Mouse (Mus musculus) forebrain, embryonic 11.5 days (tissue): Measurements from ENCODE around the gene Ush1c. TPM values are rescaled to one million over a fixed set of nuclear protein-coding genes. Genes with fewer than 3 reads are reported as not detected.
A peak's percentile ranks its signal among the peaks of the same experiment; 100 is the strongest.

ENCODE experiments used
- ATAC-seq: fragments of 200-750 bp; cut with Nextera tagmentation; replicated peaks from 2 replicates; pipeline ENCODE4 v1.8.0; 2017; ENCODE audit warnings: moderate TSS enrichment; ENCODE audit not compliant: low FRiP score
- DNase-seq: peaks from one replicate; pipeline ENCODE4 v3.0.0-alpha.2; 2017; ENCODE audit warnings: low spot score
- H3K27ac ChIP-seq: fragments of 300-500 bp; sonication (generic); 2 replicates; pipeline ENCODE4 v1.5.1; 2014; ENCODE audit warnings: low read depth, low read length
- H3K27me3 ChIP-seq: fragments of 300-500 bp; sonication (generic); 2 replicates; pipeline ENCODE4 v1.6.1; 2014; ENCODE audit warnings: mild to moderate bottlenecking, low read length, mixed read lengths; ENCODE audit not compliant: control insufficient read depth, insufficient read depth
- H3K36me3 ChIP-seq: fragments of 300-500 bp; sonication (generic); 2 replicates; pipeline ENCODE4 v1.6.1; 2014; ENCODE audit warnings: mild to moderate bottlenecking, low read length, moderate library complexity, mixed read lengths; ENCODE audit not compliant: control insufficient read depth, insufficient read depth
- H3K4me1 ChIP-seq: fragments of 300-500 bp; sonication (generic); replicated peaks from 2 replicates; pipeline ENCODE4 v1.6.1; 2014; ENCODE audit warnings: low read length, mixed read lengths; ENCODE audit not compliant: control insufficient read depth, insufficient read depth
- H3K4me2 ChIP-seq: fragments of 300-500 bp; sonication (generic); 2 replicates; pipeline ENCODE4 v1.6.1; 2014; ENCODE audit warnings: low read depth, mild to moderate bottlenecking, low read length, moderate library complexity, mixed read lengths; ENCODE audit not compliant: severe bottlenecking
- H3K4me3 ChIP-seq: fragments of 300-500 bp; sonication (generic); 2 replicates; pipeline ENCODE4 v1.5.1; 2014; ENCODE audit warnings: low read depth, low read length
- H3K9ac ChIP-seq: fragments of 300-500 bp; sonication (generic); 2 replicates; pipeline ENCODE4 v1.6.1; 2014; ENCODE audit warnings: low read length
- H3K9me3 ChIP-seq: fragments of 300-500 bp; sonication (generic); 2 replicates; pipeline ENCODE4 v1.6.1; 2016; ENCODE audit warnings: low read length, mixed read lengths; ENCODE audit not compliant: control insufficient read depth
- WGBS: fragments of 180-500 bp; shearing (Covaris S2); extraction: QIAGEN DNeasy Blood & Tissue Kit; methylation state at CpG from one replicate; pipeline ENCODE4 v1.1.7; 2014; 5-methylcytosine and 5-hydroxymethylcytosine counted together
- polyA plus RNA-seq: library from polyadenylated mRNA; unstranded; fragments of >200 nt; fragmentation: Nextera tagmentation; extraction: Ambion mirVana; gene quantifications from 2 replicates; pipeline ENCODE4 v1.2.1, GENCODE M21; 2014

Gene Ush1c
- polyA plus RNA-seq, 1 experiment from 2014 or later, result 4.7 TPM

- no peak for DNase-seq
- Histone ChIP-seq H3K9me3 (no peaks in the 10 kb centered on the region), H3K36me3 (no peaks in the 10 kb centered on the region), H3K4me3 (no peak overlapping the region), H3K4me1 (no peaks in the 10 kb centered on the region), H3K27ac (no peak overlapping the region), H3K27me3 (no peaks in the 10 kb centered on the region), H3K4me2 (no peak overlapping the region), H3K9ac (no peak overlapping the region)
- 81% methylated on average over 4 of the region's 4 CpGs for WGBS
- no peak for ATAC-seq
These were observed 13.5 kb upstream of the Ush1c start for GRCm38 (mm10) chr7:46251841-46252240.

- Histone ChIP-seq H3K4me1 (no peaks in the 10 kb centered on the region), H3K9me3 (no peaks in the 10 kb centered on the region), H3K9ac (no peak overlapping the region), H3K27me3 (no peaks in the 10 kb centered on the region), H3K36me3 (no peaks in the 10 kb centered on the region), H3K4me2 (no peak overlapping the region), H3K4me3 (no peak overlapping the region), H3K27ac (no peak overlapping the region)
- 84% methylated on average over 3 of the region's 3 CpGs for WGBS
- ATAC-seq (no peak), DNase-seq (no peak)
These were observed 9.3 kb upstream of the Ush1c start for GRCm38 (mm10) chr7:46247606-46248005.

- Histone ChIP-seq H3K27me3 (no peaks in the 10 kb centered on the region), H3K36me3 (no peaks in the 10 kb centered on the region), H3K4me3 (no peak overlapping the region), H3K4me2 (no peak overlapping the region), H3K9me3 (no peaks in the 10 kb centered on the region), H3K4me1 (no peaks in the 10 kb centered on the region), H3K9ac (no peak overlapping the region), H3K27ac (no peak overlapping the region)
- ATAC-seq (no peak), DNase-seq (no peak)
These were observed 8.6 kb upstream of the Ush1c start for GRCm38 (mm10) chr7:46246876-46247275.

- Histone ChIP-seq H3K9ac (no peak within 1 kb of the TSS), H3K4me3 (no peak within 1 kb of the TSS), H3K27me3 (no peaks in the 10 kb centered on the region), H3K9me3 (no peaks in the 10 kb centered on the region), H3K27ac (no peak within 1 kb of the TSS), H3K4me2 (no peak within 1 kb of the TSS), H3K36me3 (no peaks in the 10 kb centered on the region), H3K4me1 (no peaks in the 10 kb centered on the region)
- DNase-seq (no peak), ATAC-seq (no peak)
- 28% methylated on average over 2 of the region's 2 CpGs for WGBS
These were observed 2.4 kb upstream of the Ush1c start, which contains the start of gene Otog for GRCm38 (mm10) chr7:46240696-46241095. TSS of gene Otog (plus strand) at chr7:46240987.

GRCm38 (mm10) chr7:46240091-46240490 lies 1.8 kb upstream of the Ush1c start:
- H3K4me1 ChIP-seq, result no peaks in the 10 kb centered on the region
- no peaks in the 10 kb centered on the region for H3K27me3 ChIP-seq
- DNase-seq (no peak), ATAC-seq (no peak)
- H3K27ac ChIP-seq, result no peak overlapping the region
- H3K36me3 ChIP-seq, result no peaks in the 10 kb centered on the region
- 83% methylated on average over 4 of the region's 4 CpGs for WGBS
- no peak overlapping the region for H3K9ac ChIP-seq
- H3K4me2 ChIP-seq, result no peak overlapping the region
- no peaks in the 10 kb centered on the region for H3K9me3 ChIP-seq
- no peak overlapping the region for H3K4me3 ChIP-seq

- Histone ChIP-seq H3K27me3 (no peaks in the 10 kb centered on the region), H3K4me1 (no peaks in the 10 kb centered on the region), H3K4me3 (no peak overlapping the region), H3K9ac (no peak overlapping the region), H3K36me3 (no peaks in the 10 kb centered on the region), H3K4me2 (no peak overlapping the region), H3K9me3 (no peaks in the 10 kb centered on the region), H3K27ac (no peak overlapping the region)
- DNase-seq (no peak), ATAC-seq (no peak)
- WGBS, result 74% methylated on average over 7 of the region's 7 CpGs
These were observed 1.1 kb downstream of the Ush1c start for GRCm38 (mm10) chr7:46237192-46237591.

- H3K9ac ChIP-seq, result peak overlapping the region; percentile 7; the same call in 1 of the 2 replicates
- no peaks in the 10 kb centered on the region for H3K9me3 ChIP-seq
- H3K4me2 ChIP-seq, result no peak overlapping the region
- no peaks in the 10 kb centered on the region for H3K27me3 ChIP-seq
- DNase-seq (no peak), ATAC-seq (no peak)
- no peak overlapping the region for H3K27ac ChIP-seq
- no peak overlapping the region for H3K4me3 ChIP-seq
- H3K4me1 ChIP-seq, result no peaks in the 10 kb centered on the region
- 74% methylated on average over 15 of the region's 15 CpGs for WGBS
- no peaks in the 10 kb centered on the region for H3K36me3 ChIP-seq
These were observed 1.9 kb downstream of the Ush1c start for GRCm38 (mm10) chr7:46236363-46236762.

GRCm38 (mm10) chr7:46235948-46236347 lies 2.4 kb downstream of the Ush1c start:
- H3K4me3 ChIP-seq, result no peak overlapping the region
- ATAC-seq (no peak), DNase-seq (no peak)
- no peak overlapping the region for H3K4me2 ChIP-seq
- H3K36me3 ChIP-seq, result no peaks in the 10 kb centered on the region
- H3K9ac ChIP-seq, result no peak overlapping the region; the same call in 1 of the 2 replicates
- no peaks in the 10 kb centered on the region for H3K9me3 ChIP-seq
- WGBS, result 58% methylated on average over 18 of the region's 18 CpGs
- no peaks in the 10 kb centered on the region for H3K4me1 ChIP-seq
- H3K27me3 ChIP-seq, result no peaks in the 10 kb centered on the region
- no peak overlapping the region for H3K27ac ChIP-seq

- ATAC-seq (no peak), DNase-seq (no peak)
- Histone ChIP-seq H3K4me1 (no peaks in the 10 kb centered on the region; the same call in 1 of the 2 replicates), H3K9ac (no peak overlapping the region), H3K4me3 (no peak overlapping the region), H3K9me3 (no peaks in the 10 kb centered on the region), H3K4me2 (no peak overlapping the region), H3K27ac (no peak overlapping the region), H3K36me3 (no peaks in the 10 kb centered on the region), H3K27me3 (no peaks in the 10 kb centered on the region)
- WGBS, result 77% methylated on average over 4 of the region's 4 CpGs
These were observed 11.4 kb downstream of the Ush1c start for GRCm38 (mm10) chr7:46226936-46227335.
